Mouse (Mus musculus): ENCODE measurements around the gene Stard3nl.
"Not testable (repeated sequence)": the region's sequence is repeated elsewhere in the genome, so short reads cannot be mapped to it uniquely, and the experiment has no call there.

Stard3nl gene

GRCm38 (mm10) chr13:19381112-19381828, 14.3 kb downstream of the Stard3nl start:
- no peak for DNase-seq

DNA sequence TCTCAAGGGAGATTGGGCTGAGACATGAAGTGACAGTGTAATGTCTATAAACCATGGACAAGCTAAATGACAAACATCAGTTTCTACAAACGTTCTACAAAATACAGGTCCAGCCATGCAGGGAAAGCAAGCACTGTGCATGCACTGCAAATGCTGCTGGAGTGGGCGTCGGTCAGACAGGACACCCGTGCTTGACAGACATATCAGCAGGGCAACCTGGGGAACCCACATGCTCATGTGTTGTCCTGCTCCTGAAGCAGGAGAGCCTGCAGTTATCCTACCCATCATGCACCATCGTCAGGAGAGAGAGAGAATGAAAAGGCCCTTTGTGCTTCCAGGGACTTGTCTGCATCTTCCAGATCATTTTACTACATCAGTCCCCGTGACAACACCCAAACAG, 16.3 kb downstream of the Stard3nl start:
- DNase-seq, result no peak

DNA sequence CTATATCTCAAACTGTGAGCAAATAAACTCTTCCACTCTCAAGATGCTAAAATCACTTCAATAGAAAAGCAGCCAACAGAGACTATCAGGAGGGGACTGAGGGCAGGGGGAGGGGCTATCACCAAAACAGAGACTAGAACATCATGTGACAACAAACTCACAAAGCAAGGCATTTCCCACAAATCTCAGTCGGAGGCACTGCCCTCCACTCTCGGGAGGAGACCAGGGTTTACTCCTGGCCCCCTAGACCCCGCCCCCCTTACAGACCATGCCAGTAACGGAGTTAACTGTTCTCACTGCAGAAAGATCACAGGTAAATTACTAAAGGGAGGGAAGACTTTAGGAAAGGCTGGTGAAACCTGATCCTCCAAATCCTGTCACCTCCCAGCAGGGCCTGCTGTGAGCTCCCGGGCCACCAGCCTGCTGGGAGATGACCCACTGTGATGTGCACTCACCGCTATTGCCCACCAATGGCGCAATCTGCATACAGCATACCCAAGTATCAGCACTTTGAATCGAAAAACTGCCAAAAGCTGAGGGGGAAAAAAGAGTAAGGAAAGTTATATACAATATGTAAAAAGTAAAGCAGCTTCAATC, 23.4 kb downstream of the Stard3nl start:
- no peak for DNase-seq

- DNase-seq, result no peak
Measured at GRCm38 (mm10) chr13:19368817-19369216, 26.8 kb downstream of the Stard3nl start.

GRCm38 (mm10) chr13:19367536-19367935, 28.1 kb downstream of the Stard3nl start:
- DNase-seq, result peak; percentile 61

DNA sequence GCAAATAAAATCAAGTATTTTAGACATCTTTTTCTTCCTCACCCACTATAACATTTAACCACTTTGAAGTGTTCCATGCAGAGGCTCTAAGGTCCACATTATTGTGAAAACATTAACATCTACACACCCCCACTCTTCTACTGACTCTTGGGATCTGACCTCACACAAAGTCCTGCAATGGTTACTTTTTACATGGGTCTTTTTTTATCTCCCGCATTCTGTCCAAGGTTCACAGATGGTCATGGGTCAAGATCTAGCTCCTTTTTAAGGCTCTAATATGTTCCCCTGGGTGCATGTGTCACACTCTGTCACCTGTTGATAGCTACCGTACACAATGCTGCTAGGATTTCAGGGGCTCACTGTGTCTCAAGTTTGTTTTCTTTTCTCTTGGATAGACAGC, 28.7 kb downstream of the Stard3nl start:
- DNase-seq, result no peak

GRCm38 (mm10) chr13:19365596-19365995, 30.0 kb downstream of the Stard3nl start:
- peak; percentile 65 for DNase-seq

DNA sequence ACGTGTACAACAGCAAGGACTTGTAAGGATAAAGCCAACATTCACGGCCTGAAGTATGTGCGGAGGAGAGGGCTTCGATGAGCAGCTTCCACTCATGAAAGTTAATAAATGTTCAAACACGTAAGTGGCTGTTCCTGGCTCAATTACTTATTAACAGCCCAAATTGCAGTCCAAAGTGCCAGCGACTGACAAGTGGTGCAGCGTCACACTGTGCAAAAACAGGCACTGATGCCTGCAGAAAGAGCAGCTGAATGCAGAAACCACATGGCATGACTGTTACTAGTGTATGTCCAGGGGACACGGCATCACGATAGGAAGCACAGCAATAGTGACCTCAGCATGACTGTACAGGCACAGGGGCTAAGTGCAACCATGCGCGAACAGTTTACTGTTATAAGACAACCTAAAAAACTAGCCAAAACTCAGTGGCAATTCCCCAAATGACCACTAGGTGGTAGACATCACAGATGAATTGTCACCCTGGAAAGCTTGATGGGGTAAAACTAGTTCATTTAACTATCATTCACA, 31.3 kb downstream of the Stard3nl start:
- DNase-seq, result peak; percentile 52

- DNase-seq, result no peak
Measured at GRCm38 (mm10) chr13:19362358-19362757, 33.2 kb downstream of the Stard3nl start.

DNA sequence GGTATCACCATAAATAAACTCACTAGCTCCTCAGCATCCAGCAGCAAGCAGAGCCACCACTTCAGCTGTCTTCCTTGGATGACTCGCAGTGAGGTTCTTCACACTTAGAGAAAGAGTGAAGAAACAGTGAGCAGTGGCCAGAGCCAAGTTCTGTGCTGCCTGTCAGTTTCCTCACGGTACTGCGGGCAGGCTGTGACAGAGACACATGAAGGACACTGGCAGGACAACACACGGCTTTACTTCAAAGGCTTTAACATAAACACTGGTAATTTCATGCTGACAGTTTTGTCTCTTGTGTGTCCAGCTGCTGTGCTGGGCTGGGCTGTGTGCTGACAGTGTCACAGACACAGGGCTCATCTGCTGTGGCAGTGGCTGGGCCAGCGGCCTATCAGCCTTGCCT, 37.6 kb downstream of the Stard3nl start:
- no peak for DNase-seq

- DNase-seq, result no peak
Measured at GRCm38 (mm10) chr13:19357301-19357700, 38.3 kb downstream of the Stard3nl start.

GRCm38 (mm10) chr13:19356720-19357119, 38.9 kb downstream of the Stard3nl start:
- DNase-seq, result no peak

GRCm38 (mm10) chr13:19356120-19356519, 39.5 kb downstream of the Stard3nl start:
- DNase-seq, result no peak

- no peak for DNase-seq
Measured at GRCm38 (mm10) chr13:19352795-19353194, 42.8 kb downstream of the Stard3nl start.

DNA sequence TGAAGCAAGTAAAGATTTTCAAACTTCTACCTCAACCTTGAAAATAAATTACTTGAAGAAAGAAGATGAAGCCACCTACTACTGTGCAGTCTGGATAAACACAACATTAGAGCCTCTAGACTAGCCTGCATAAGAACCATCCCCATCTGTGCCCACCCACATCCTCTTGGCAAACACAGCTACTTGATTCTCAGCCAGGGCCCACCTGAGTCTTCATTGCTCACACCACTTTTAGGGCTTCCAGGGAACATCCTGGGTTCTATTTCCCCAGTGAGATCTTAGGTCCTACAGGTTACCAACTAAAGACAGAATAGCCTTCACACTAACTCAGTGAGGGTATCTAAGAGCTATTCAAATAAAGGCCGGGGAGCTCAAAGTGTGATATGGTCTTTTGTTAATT, 55.2 kb downstream of the Stard3nl start:
- not testable (repeated sequence) for DNase-seq

GRCm38 (mm10) chr13:19336310-19336709, 59.3 kb downstream of the Stard3nl start:
- DNase-seq, result not testable (repeated sequence)

All from cerebellum, adult 11 months (tissue).